In the genomic region with DNA sequence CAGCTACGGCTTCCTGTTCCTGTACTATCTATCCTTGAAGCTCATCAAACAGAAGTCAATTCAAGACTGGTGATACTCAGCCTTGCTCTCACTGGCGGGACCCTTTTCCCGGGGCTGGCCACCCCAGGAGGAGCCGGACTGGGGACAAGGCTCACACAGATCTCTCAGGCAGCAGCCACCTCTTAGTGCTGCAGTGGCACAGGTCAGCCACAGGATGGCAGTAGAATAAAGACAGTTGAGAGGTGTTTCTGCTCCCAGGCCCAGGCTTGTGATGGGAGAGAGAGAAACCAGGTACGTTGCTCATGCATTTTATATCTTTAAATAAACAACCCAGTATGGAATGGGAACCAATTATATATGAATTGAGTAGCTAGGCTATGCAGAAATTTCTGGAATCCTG, we compare ENCODE assay signal across 8 mouse cellular contexts. TPM values are rescaled to one million over a fixed set of nuclear protein-coding genes. Genes with fewer than 3 reads are reported as not detected.
DNase-seq lines count a peak whose midpoint lies in the region; ATAC-seq and TF ChIP-seq lines count a peak whose summit lies in the region.
"Had no signal": no experiment of that assay in that cellular context is flagged by ENCODE, and none has a peak within 500 bp of the region (broad histone marks: within the 10 kb centered on the region; RNA-seq: fewer than 3 reads in every experiment).

No protein-coding gene starts in this region.

- DNase-seq in Patski (ENCODE audit: low read depth, low spot score): no peak
- DNase-seq in heart, postnatal 14 days: peak; percentile 33 to 63
- peak; percentile 62 to 69 for DNase-seq in layer of hippocampus, adult 2 months (ENCODE audit: low spot score in 2 of 2)
- peak; percentile 60 for DNase-seq in lung, postnatal 25 days (ENCODE audit: low spot score)
- DNase-seq in right cerebral cortex, postnatal 10 days (ENCODE audit: low spot score in 2 of 2): peak; percentile 79 to 80

- H3K27ac ChIP-seq in layer of hippocampus, adult 2 months: no peak overlapping the region
- H3K27ac ChIP-seq: limb, embryonic 13.5 days had no signal

- TF ChIP-seq CTCF in E14TG2a.4 (conservative IDR thresholded peaks at IDR 0.05; ENCODE audit: low read length) (peak; percentile 84), Patski (IDR thresholded peaks at IDR 0.05) (no peak)
- TF ChIP-seq CTCF in layer of hippocampus, adult 2 months (conservative IDR thresholded peaks at IDR 0.05): peak; percentile 98

- H3K4me1 ChIP-seq in E14TG2a.4 (replicated peaks; ENCODE audit: low read depth, low read length): peaks cover 13% of the 10 kb centered on the region

- H3K4me3 ChIP-seq in E14TG2a.4 (replicated peaks; ENCODE audit: low read length): no peak overlapping the region
- no peak overlapping the region for H3K4me3 ChIP-seq in layer of hippocampus, adult 2 months
- H3K4me3 ChIP-seq: limb, embryonic 13.5 days had no signal

- intact Hi-C loops in heart, postnatal 14 days (cut with DNase I): no loop called here

- POLR2A ChIA-PET in Patski (lab: Charles Lee): interaction anchor here (0.5 kb wide), 1 partner anchor 48 kb away, joined by 3 read pairs; no protein-coding TSS in a partner anchor

- peaks cover 1% of the 10 kb centered on the region for H3K36me3 ChIP-seq in E14TG2a.4 (ENCODE audit: insufficient read depth, low read length)

- peaks cover 35% of the 10 kb centered on the region for H3K27me3 ChIP-seq in E14TG2a.4 (ENCODE audit: insufficient read depth, low read length)
- H3K27me3 ChIP-seq in Patski: no peaks in the 10 kb centered on the region
- H3K27me3 ChIP-seq: limb, embryonic 13.5 days had no signal

- H3K9me3 ChIP-seq in E14TG2a.4 (ENCODE audit: low read length): peaks cover 3% of the 10 kb centered on the region; the same call in 1 of the 2 replicates
- H3K9me3 ChIP-seq: limb, embryonic 13.5 days had no signal

- CTCF ChIA-PET in Patski (lab: Charles Lee): interaction anchor here (0.6 to 2.4 kb wide), 16 partner anchors 9 to 224 kb away, joined by 3 to 15 read pairs (median 5); partner anchors contain the start of gene Abcg5

- ATAC-seq in Patski: peak; percentile 49
- ATAC-seq in common myeloid progenitor, adult 5-6 weeks (replicated peaks; ENCODE audit: low read depth, poor library complexity, severe bottlenecking): peak; percentile 94

- in situ Hi-C loops in Patski (cut with MboI; ENCODE audit: low pct_unique_long_range_greater_than_20kb): no loop called here

RNA-seq across cellular contexts. Expression of gene Abcg5, which starts 15.9 kb away (rescaled TPM):
- not detected for polyA plus RNA-seq in Patski (2021)
- not detected in 2 replicates for total RNA-seq in common myeloid progenitor, adult 5-6 weeks (2017)
- not detected for total RNA-seq in heart, postnatal 14 days (2021)
- total RNA-seq in layer of hippocampus, adult 2 months (2021): not detected

RNA-seq across cellular contexts. Expression of gene Abcg8, which starts 22.6 kb away (rescaled TPM):
- 0.03 TPM for polyA plus RNA-seq in Patski (2021)
- total RNA-seq in common myeloid progenitor, adult 5-6 weeks (2017): not detected in 2 replicates
- total RNA-seq in heart, postnatal 14 days (2021): not detected
- total RNA-seq in layer of hippocampus, adult 2 months (2021): not detected
- polyA plus RNA-seq: limb, embryonic 13.5 days had no signal
